Mouse (Mus musculus): ENCODE results near the gene Suds3. TPM values are rescaled to one million over a fixed set of nuclear protein-coding genes. Genes with fewer than 3 reads are reported as not detected.

Suds3 gene
- polyA plus RNA-seq, 1 experiment: 76.0 TPM

DNA sequence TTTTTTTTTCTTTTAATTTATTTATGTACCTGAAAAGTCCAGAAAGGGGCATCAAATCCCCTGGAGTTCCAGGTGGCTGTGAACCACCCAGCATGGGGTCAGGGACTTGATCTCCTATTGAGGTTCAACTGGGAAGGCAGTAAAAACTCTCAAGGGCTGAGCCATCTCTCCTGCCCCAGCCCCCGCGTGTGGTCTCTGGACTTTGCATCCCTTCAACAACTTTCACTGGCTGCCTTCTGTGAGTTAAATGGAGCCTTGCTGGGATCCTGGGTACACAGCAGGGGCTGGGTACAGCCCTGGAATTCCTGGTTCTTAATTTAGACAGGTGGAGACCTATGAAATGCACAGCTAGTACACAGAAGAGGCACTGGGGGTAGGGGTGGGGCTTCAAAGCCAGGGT, 54.7 kb downstream of the Suds3 start:
- no peaks in the 10 kb centered on the region for H3K27me3 ChIP-seq (ENCODE audit: control insufficient read depth, insufficient read depth, insufficient read length)
- TF ChIP-seq MYOG (IDR thresholded peaks at IDR 0.05; ENCODE audit: control insufficient read depth, extremely low read depth, insufficient read length) (no peak), FOSL1 (IDR thresholded peaks at IDR 0.05; ENCODE audit: insufficient read depth, low read length, poor library complexity, severe bottlenecking) (no peak), USF1 (IDR thresholded peaks at IDR 0.05; ENCODE audit: low read depth) (no peak), CTCF (IDR thresholded peaks at IDR 0.05; ENCODE audit: control insufficient read depth, insufficient read depth, insufficient read length) (no peak), MYOD1 (IDR thresholded peaks at IDR 0.05; ENCODE audit: control insufficient read depth, insufficient read length, low read depth) (no peak), MAX (IDR thresholded peaks at IDR 0.05) (no peak), CEBPB (IDR thresholded peaks at IDR 0.05; ENCODE audit: low read depth) (no peak)
- no peaks in the 10 kb centered on the region for H3K79me3 ChIP-seq (ENCODE audit: low read depth)
- H3K4me3 ChIP-seq (ENCODE audit: insufficient read depth, poor library complexity, severe bottlenecking): no peak overlapping the region
- H3ac ChIP-seq (ENCODE audit: control insufficient read depth, insufficient read length, low read depth): no peak overlapping the region
- no peaks in the 10 kb centered on the region for H3K36me3 ChIP-seq (ENCODE audit: control insufficient read depth, insufficient read depth)
- H3K79me2 ChIP-seq (ENCODE audit: control insufficient read depth, insufficient read depth): no peaks in the 10 kb centered on the region

GRCm38 (mm10) chr5:117060484-117061130, 55.3 kb downstream of the Suds3 start:
- no peak for TF ChIP-seq CTCF (IDR thresholded peaks at IDR 0.05; ENCODE audit: control insufficient read depth, insufficient read depth, insufficient read length)
- TF ChIP-seq MAX (IDR thresholded peaks at IDR 0.05): no peak
- no peak for TF ChIP-seq CEBPB (IDR thresholded peaks at IDR 0.05; ENCODE audit: low read depth)
- no peak for TF ChIP-seq USF1 (IDR thresholded peaks at IDR 0.05; ENCODE audit: low read depth)
- TF ChIP-seq MYOG (IDR thresholded peaks at IDR 0.05; ENCODE audit: control insufficient read depth, extremely low read depth, insufficient read length): no peak
- no peak for TF ChIP-seq FOSL1 (IDR thresholded peaks at IDR 0.05; ENCODE audit: insufficient read depth, low read length, poor library complexity, severe bottlenecking)
- TF ChIP-seq MYOD1 (IDR thresholded peaks at IDR 0.05; ENCODE audit: control insufficient read depth, insufficient read length, low read depth): no peak
- H3K36me3 ChIP-seq (ENCODE audit: control insufficient read depth, insufficient read depth): no peaks in the 10 kb centered on the region
- no peaks in the 10 kb centered on the region for H3K79me2 ChIP-seq (ENCODE audit: control insufficient read depth, insufficient read depth)
- H3K79me3 ChIP-seq (ENCODE audit: low read depth): no peaks in the 10 kb centered on the region
- H3K27me3 ChIP-seq (ENCODE audit: control insufficient read depth, insufficient read depth, insufficient read length): no peaks in the 10 kb centered on the region
- H3ac ChIP-seq (ENCODE audit: control insufficient read depth, insufficient read length, low read depth): no peak overlapping the region
- H3K4me3 ChIP-seq (ENCODE audit: insufficient read depth, poor library complexity, severe bottlenecking): no peak overlapping the region

GRCm38 (mm10) chr5:117049940-117050339, 66.0 kb downstream of the Suds3 start:
- H3ac ChIP-seq (ENCODE audit: control insufficient read depth, insufficient read length, low read depth): no peak overlapping the region
- no peak for TF ChIP-seq CEBPB (IDR thresholded peaks at IDR 0.05; ENCODE audit: low read depth)
- no peaks in the 10 kb centered on the region for H3K79me3 ChIP-seq (ENCODE audit: low read depth)
- H3K4me3 ChIP-seq (ENCODE audit: insufficient read depth, poor library complexity, severe bottlenecking): no peak overlapping the region
- no peaks in the 10 kb centered on the region for H3K27me3 ChIP-seq (ENCODE audit: control insufficient read depth, insufficient read depth, insufficient read length)
- H3K36me3 ChIP-seq (ENCODE audit: control insufficient read depth, insufficient read depth): no peaks in the 10 kb centered on the region
- no peaks in the 10 kb centered on the region for H3K79me2 ChIP-seq (ENCODE audit: control insufficient read depth, insufficient read depth)

- no peaks in the 10 kb centered on the region for H3K79me2 ChIP-seq (ENCODE audit: control insufficient read depth, insufficient read depth)
- no peak for TF ChIP-seq MYOG (IDR thresholded peaks at IDR 0.05; ENCODE audit: control insufficient read depth, extremely low read depth, insufficient read length)
- no peak for TF ChIP-seq USF1 (IDR thresholded peaks at IDR 0.05; ENCODE audit: low read depth)
- TF ChIP-seq MAX (IDR thresholded peaks at IDR 0.05): no peak
- no peak for TF ChIP-seq FOSL1 (IDR thresholded peaks at IDR 0.05; ENCODE audit: insufficient read depth, low read length, poor library complexity, severe bottlenecking)
- no peak for TF ChIP-seq CEBPB (IDR thresholded peaks at IDR 0.05; ENCODE audit: low read depth)
- no peak for TF ChIP-seq MYOD1 (IDR thresholded peaks at IDR 0.05; ENCODE audit: control insufficient read depth, insufficient read length, low read depth)
- TF ChIP-seq CTCF (IDR thresholded peaks at IDR 0.05; ENCODE audit: control insufficient read depth, insufficient read depth, insufficient read length): no peak
- no peak overlapping the region for H3K4me3 ChIP-seq (ENCODE audit: insufficient read depth, poor library complexity, severe bottlenecking)
- no peak overlapping the region for H3ac ChIP-seq (ENCODE audit: control insufficient read depth, insufficient read length, low read depth)
- no peaks in the 10 kb centered on the region for H3K27me3 ChIP-seq (ENCODE audit: control insufficient read depth, insufficient read depth, insufficient read length)
- no peaks in the 10 kb centered on the region for H3K36me3 ChIP-seq (ENCODE audit: control insufficient read depth, insufficient read depth)
- no peaks in the 10 kb centered on the region for H3K79me3 ChIP-seq (ENCODE audit: low read depth)
These were observed 70.8 kb downstream of the Suds3 start for GRCm38 (mm10) chr5:117045101-117045500.

GRCm38 (mm10) chr5:117042661-117043060, 73.3 kb downstream of the Suds3 start:
- H3K4me3 ChIP-seq (ENCODE audit: insufficient read depth, poor library complexity, severe bottlenecking): no peak overlapping the region
- H3K79me3 ChIP-seq (ENCODE audit: low read depth): no peaks in the 10 kb centered on the region
- TF ChIP-seq MYOG (IDR thresholded peaks at IDR 0.05; ENCODE audit: control insufficient read depth, extremely low read depth, insufficient read length) (no peak), CTCF (IDR thresholded peaks at IDR 0.05; ENCODE audit: control insufficient read depth, insufficient read depth, insufficient read length) (no peak), CEBPB (IDR thresholded peaks at IDR 0.05; ENCODE audit: low read depth) (no peak), MYOD1 (IDR thresholded peaks at IDR 0.05; ENCODE audit: control insufficient read depth, insufficient read length, low read depth) (no peak), MAX (IDR thresholded peaks at IDR 0.05) (no peak), FOSL1 (IDR thresholded peaks at IDR 0.05; ENCODE audit: insufficient read depth, low read length, poor library complexity, severe bottlenecking) (no peak), USF1 (IDR thresholded peaks at IDR 0.05; ENCODE audit: low read depth) (no peak)
- no peak overlapping the region for H3ac ChIP-seq (ENCODE audit: control insufficient read depth, insufficient read length, low read depth)
- no peaks in the 10 kb centered on the region for H3K27me3 ChIP-seq (ENCODE audit: control insufficient read depth, insufficient read depth, insufficient read length)
- H3K79me2 ChIP-seq (ENCODE audit: control insufficient read depth, insufficient read depth): no peaks in the 10 kb centered on the region
- no peaks in the 10 kb centered on the region for H3K36me3 ChIP-seq (ENCODE audit: control insufficient read depth, insufficient read depth)

Other genes with a start within 250 kb of the Suds3 start
- 6.6 TPM for gene Taok3, start 4.0 kb upstream of the Suds3 start, polyA plus RNA-seq (2012; fragmentation: generic; extraction: Trizol)
- 697 TPM for gene Pebp1, start 171.5 kb upstream of the Suds3 start, polyA plus RNA-seq (2012; fragmentation: generic; extraction: Trizol)
- gene Vsig10, start 203.0 kb upstream of the Suds3 start, polyA plus RNA-seq (2012; fragmentation: generic; extraction: Trizol): 5.2 TPM
- gene Wsb2, start 241.2 kb upstream of the Suds3 start, polyA plus RNA-seq (2012; fragmentation: generic; extraction: Trizol): 131 TPM